Comparison of ENCODE assay signal across 8 mouse cellular contexts in the genomic region with DNA sequence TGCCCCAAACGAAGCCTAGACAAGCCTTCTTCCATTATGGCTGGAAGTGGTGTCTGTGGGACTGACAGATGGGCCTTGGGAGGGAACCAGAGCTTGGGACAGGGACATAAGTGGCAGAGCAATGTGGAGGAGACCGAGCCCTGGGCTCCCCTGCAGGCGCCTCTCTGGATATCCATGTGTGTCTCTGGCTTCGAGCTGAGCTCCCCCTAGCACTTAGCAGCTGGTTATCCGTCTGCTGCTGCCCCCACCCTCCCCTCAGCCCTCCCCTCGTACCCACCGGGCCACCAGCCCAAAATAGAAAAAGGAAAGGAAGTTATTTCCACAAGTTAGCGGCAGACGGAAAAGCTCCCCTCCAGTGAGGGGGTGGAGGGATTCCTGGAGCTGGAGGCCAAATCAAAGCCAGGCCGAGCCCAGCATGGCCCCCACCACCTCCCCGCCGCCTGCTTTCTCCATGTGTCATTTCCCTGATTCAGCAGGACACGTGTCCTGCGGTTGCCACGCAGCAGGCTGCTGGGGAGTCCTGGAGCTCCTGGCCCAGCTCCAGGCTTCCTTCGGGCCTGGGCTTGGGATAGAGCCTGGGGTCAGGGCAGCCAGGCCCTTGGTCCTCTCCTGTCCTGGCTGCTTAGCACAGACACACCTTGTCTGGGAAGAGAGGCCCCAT. TPM values are rescaled to one million over a fixed set of nuclear protein-coding genes. Genes with fewer than 3 reads are reported as not detected.
DNase-seq lines count a peak whose midpoint lies in the region; ATAC-seq lines count a peak whose summit lies in the region.

No protein-coding gene starts in this region.

- DNase-seq in left cerebral cortex, adult 18-20 months (ENCODE audit: low spot score in 2 of 2): peak; percentile 40 to 42
- DNase-seq in left cerebral cortex, adult 11 months (ENCODE audit: low spot score): no peak
- DNase-seq in embryo, embryonic 9.5 days (ENCODE audit: extremely low spot score): peak; percentile 61
- DNase-seq in heart, adult 11 months: peak; percentile 100

- peak overlapping the region; percentile 12; the same call in 1 of the 2 replicates for H3K4me2 ChIP-seq in intestine, embryonic 15.5 days (replicated peaks)
- peak overlapping the region; percentile 53 for H3K4me2 ChIP-seq in limb, embryonic 13.5 days (replicated peaks)
- H3K4me2 ChIP-seq in midbrain, embryonic 15.5 days: no peak overlapping the region

- peaks cover 27% of the 10 kb centered on the region for H3K4me1 ChIP-seq in intestine, embryonic 15.5 days (replicated peaks)
- peaks cover 43% of the 10 kb centered on the region for H3K4me1 ChIP-seq in limb, embryonic 13.5 days
- H3K4me1 ChIP-seq in midbrain, embryonic 15.5 days: peaks cover 21% of the 10 kb centered on the region

- peak overlapping the region; percentile 92 for H3K27ac ChIP-seq in intestine, embryonic 15.5 days
- peak overlapping the region; percentile 95 for H3K27ac ChIP-seq in limb, embryonic 13.5 days
- H3K27ac ChIP-seq in midbrain, embryonic 15.5 days: peak overlapping the region; percentile 60

- H3K9me3 ChIP-seq in intestine, embryonic 15.5 days: no peaks in the 10 kb centered on the region
- no peaks in the 10 kb centered on the region for H3K9me3 ChIP-seq in limb, embryonic 13.5 days
- H3K9me3 ChIP-seq in midbrain, embryonic 15.5 days: no peaks in the 10 kb centered on the region

- no peaks in the 10 kb centered on the region for H3K27me3 ChIP-seq in intestine, embryonic 15.5 days (replicated peaks)
- H3K27me3 ChIP-seq in limb, embryonic 13.5 days: no peaks in the 10 kb centered on the region
- no peaks in the 10 kb centered on the region for H3K27me3 ChIP-seq in midbrain, embryonic 15.5 days (replicated peaks)

- WGBS in intestine, embryonic 15.5 days: 20% methylated on average over 16 of the region's 16 CpGs
- WGBS in limb, embryonic 13.5 days: 1% methylated on average over 16 of the region's 16 CpGs
- 3% methylated on average over 16 of the region's 16 CpGs for WGBS in midbrain, embryonic 15.5 days

- H3K4me3 ChIP-seq in intestine, embryonic 15.5 days (replicated peaks): no peak overlapping the region
- no peak overlapping the region for H3K4me3 ChIP-seq in limb, embryonic 13.5 days
- no peak overlapping the region for H3K4me3 ChIP-seq in midbrain, embryonic 15.5 days

- H3K36me3 ChIP-seq in intestine, embryonic 15.5 days: peaks cover 3% of the 10 kb centered on the region; the same call in 1 of the 2 replicates
- H3K36me3 ChIP-seq in limb, embryonic 13.5 days: peaks cover 47% of the 10 kb centered on the region
- peaks cover 11% of the 10 kb centered on the region; the same call in 1 of the 2 replicates for H3K36me3 ChIP-seq in midbrain, embryonic 15.5 days (replicated peaks)

- H3K9ac ChIP-seq in intestine, embryonic 15.5 days: no peak overlapping the region
- H3K9ac ChIP-seq in limb, embryonic 13.5 days: peak overlapping the region; percentile 39; the same call in 1 of the 2 replicates
- no peak overlapping the region for H3K9ac ChIP-seq in midbrain, embryonic 15.5 days

- peak; percentile 85 for ATAC-seq in intestine, embryonic 15.5 days
- ATAC-seq in limb, embryonic 13.5 days (ENCODE audit: low FRiP score, low read depth): peak; percentile 88
- peak; percentile 50 for ATAC-seq in midbrain, embryonic 15.5 days (replicated peaks)
- no peak for ATAC-seq in monocyte, adult 5-6 weeks (replicated peaks; ENCODE audit: insufficient number of reproducible peaks, low FRiP score, low TSS enrichment, poor library complexity, severe bottlenecking)

RNA-seq across cellular contexts. Expression of gene Mrps23, which starts 23.1 kb away (rescaled TPM):
- total RNA-seq in left cerebral cortex, adult 18-20 months (2021): 10 to 100 TPM; 64.4 to 71.4 TPM
- 59.6 and 62.3 TPM in 2 replicates for polyA plus RNA-seq in intestine, embryonic 15.5 days (2015; fragmentation: Nextera tagmentation; extraction: Ambion mirVana)
- polyA plus RNA-seq in limb, embryonic 13.5 days (2015; fragmentation: Nextera tagmentation; extraction: Ambion mirVana): 54.8 and 55.5 TPM in 2 replicates
- polyA plus RNA-seq in midbrain, embryonic 15.5 days (2015; fragmentation: Nextera tagmentation; extraction: Ambion mirVana): 60.6 and 62.4 TPM in 2 replicates
- 64.6 to 115 TPM (median 69.1 TPM) in 3 replicates for total RNA-seq in monocyte, adult 5-6 weeks (2017)
